Mouse (Mus musculus) urinary bladder, postnatal 25 days (tissue): ENCODE measurements at regions not wholly inside any gene's neighbourhood (a gene's known extent, or its start where the extent isn't known, plus 50 kb on each side); places are given as distances from the start of the nearest gene placed in this dataset.
"Not testable (repeated sequence)": the region's sequence is repeated elsewhere in the genome, so short reads cannot be mapped to it uniquely, and the experiment has no call there.

ENCODE experiments used
- DNase-seq: peaks from one replicate; pipeline ENCODE4 v3.0.0; 2022; ENCODE audit warnings: low spot score

DNA sequence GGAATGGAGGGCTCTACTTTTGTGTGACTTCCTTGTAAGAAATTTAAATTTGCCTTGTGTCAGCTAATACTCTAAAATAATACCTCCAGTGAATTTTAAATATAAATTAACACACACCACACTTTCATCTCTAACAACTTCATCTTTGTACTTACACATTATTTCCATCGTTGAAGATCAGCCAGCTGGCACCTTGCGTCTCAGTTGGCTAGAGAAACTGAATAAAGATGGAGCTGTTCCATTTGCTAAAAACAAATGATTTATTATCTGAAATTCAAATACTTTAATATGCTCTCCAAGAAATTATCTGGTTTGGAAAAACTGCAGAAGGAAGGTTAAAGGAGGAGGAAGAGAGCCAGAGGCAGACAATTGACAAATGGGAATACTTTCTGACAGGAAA is 122.0 kb upstream of the Gm11096 start:
- no peak for DNase-seq

- DNase-seq = no peak
These were observed 124.9 kb upstream of the Gm11096 start for GRCm38 (mm10) chr17:81316655-81317054.

DNA sequence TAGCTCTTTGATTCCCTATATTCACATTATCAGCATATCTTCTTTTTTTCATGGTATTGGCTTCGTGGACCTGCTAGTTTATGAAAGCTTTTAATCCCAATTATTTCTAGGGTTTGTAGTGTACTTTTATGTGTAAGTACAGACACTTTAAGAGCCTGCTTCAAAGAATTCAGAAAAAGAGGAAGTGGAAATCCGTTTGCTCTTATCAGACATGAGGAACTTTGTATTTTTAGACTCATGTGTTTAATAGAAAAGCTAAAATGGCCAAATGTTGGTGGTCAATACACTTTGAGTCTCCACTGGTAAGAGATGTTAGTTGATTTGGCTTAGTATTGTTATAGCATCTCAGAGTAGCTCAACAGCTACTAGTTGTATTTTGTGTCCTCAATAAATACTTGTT is 135.7 kb upstream of the Gm11096 start:
- DNase-seq = no peak

DNA sequence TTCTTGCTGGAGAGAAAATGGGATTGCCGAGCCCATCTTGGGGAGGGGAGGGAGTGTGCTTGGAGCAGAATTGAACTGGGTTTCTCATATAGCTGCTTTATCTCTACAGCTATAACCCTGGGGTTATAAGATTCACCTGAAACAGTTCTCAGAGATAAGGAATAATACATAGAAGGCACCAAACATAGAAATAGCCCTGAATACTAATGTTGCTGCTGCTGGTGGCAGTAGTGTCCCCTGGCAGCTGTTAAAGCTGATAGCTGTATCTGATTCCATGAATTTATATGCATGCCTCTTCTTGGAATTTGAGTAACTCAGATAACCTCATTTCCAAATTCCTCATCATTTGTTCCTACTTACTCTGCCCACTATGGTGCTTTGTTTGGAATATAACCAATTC is 137.0 kb upstream of the Gm11096 start:
- no peak for DNase-seq

DNA sequence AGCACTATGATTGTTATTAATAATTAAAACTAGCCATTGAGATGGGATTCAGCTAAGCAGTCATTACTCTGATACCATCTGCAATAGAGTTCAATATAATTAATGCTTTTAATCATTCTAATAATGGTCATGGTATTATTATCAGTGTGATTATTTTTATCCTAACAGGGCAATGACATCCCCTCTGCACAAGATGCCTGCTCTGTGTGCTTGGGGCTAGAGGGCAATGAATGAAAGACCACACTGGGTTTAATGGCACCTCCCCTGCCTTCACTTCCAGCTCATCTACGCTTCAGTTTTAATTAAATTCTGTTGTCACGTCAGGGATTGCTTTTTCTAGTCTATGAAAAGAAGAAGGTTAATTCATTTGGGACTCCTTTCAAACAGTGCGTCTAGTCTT is 139.1 kb upstream of the Gm11096 start:
- DNase-seq = no peak

GRCm38 (mm10) chr17:81291829-81292228 is 149.7 kb upstream of the Gm11096 start:
- no peak for DNase-seq

- no peak for DNase-seq
These were observed 159.0 kb upstream of the Gm11096 start for GRCm38 (mm10) chr17:81282543-81282942.

DNA sequence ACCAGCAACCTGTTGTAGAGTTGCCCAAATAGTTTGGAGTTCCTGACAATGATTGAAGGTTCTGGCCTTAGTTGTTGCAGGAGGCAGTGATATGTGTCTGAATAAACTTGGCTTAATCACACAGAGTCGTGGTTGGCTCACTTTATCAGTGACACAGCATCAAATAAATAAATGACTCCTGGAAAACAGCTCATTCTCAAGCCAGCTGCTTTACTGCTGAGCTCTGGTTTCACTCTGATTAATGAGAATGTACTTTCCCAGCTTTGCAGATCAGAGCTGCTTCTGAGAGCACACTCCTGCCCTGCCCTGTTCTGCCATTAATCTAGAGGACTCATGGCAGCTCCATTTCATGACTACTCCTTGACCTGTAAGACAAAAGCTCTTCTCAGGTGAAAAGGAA is 171.3 kb upstream of the Gm11096 start:
- DNase-seq = no peak

DNA sequence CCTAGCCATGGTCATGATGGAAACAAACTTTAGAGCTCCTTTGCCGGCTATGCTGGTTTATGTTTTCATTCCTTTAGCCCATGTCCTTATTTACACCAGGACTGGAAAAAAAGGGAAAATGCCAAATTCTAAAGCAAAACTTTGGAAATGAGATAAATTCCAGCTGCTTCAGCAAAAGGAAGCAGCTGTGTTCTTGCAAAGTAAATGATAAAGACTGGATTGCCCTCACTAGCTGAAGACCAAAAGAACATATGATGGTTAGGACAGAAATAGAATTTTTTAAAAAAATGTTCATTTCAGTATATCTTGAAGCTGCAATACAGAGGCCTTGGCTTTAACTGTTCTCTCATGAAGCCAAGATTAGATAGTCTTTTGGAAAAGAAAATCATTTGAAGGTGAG is 179.6 kb upstream of the Gm11096 start:
- DNase-seq = no peak

- DNase-seq = no peak
These were observed 181.5 kb upstream of the Gm11096 start for GRCm38 (mm10) chr17:81260036-81260435.

GRCm38 (mm10) chr17:81256106-81256505 is 185.5 kb upstream of the Gm11096 start:
- no peak for DNase-seq

GRCm38 (mm10) chr17:81250748-81251147 is 185.9 kb upstream of the Thumpd2 start:
- no peak for DNase-seq

GRCm38 (mm10) chr17:81246156-81246555 is 181.3 kb upstream of the Thumpd2 start:
- no peak for DNase-seq

DNA sequence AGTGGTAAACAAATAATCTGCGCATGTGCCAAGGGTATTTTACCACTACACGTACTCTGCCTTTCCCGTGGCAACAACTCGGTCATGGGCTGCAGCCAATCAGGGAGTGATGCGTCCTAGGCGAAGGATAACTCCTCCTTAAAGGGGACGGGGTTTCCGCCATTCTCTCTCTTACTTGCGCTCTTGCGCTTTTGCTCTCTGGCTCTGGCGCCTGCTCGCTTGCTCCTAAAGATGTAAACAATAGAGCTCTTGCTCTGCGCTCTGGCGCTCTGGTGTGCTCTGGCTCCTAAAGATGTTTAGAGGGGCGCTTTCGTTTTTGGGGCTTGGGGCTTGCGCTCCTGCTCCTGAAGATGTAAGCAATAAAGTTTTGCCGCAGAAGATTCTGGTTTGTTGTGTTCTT is 166.9 kb upstream of the Thumpd2 start:
- not testable (repeated sequence) for DNase-seq

- DNase-seq = no peak
These were observed 160.4 kb upstream of the Thumpd2 start for GRCm38 (mm10) chr17:81225281-81225680.

- DNase-seq = no peak
These were observed 156.6 kb upstream of the Thumpd2 start for GRCm38 (mm10) chr17:81221436-81221835.

DNA sequence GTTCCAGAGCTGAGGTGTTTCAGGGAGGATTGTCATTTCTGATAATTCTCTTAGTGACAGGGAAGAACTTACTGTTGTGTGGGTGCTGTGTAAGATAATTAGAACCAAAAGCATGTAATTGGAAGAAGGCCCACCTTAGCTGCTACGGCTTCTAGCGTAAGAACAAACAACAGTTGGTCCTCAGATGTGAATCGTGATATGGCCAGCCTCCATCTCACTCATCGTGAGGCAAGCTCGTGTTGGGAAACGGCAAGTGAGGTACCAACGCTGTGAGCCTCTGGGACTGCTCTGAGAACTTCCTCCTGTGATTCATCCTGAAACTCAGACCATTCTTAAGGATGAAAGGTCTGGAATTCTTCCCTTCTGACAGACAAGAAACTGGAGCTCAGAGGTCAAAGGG is 150.0 kb upstream of the Thumpd2 start:
- no peak for DNase-seq

GRCm38 (mm10) chr17:81212043-81212442 is 147.2 kb upstream of the Thumpd2 start:
- no peak for DNase-seq

GRCm38 (mm10) chr17:81210389-81210788 is 145.5 kb upstream of the Thumpd2 start:
- DNase-seq = no peak

- DNase-seq = no peak
These were observed 144.4 kb upstream of the Thumpd2 start for GRCm38 (mm10) chr17:81209323-81209722.

GRCm38 (mm10) chr17:81201052-81201451 is 136.2 kb upstream of the Thumpd2 start:
- no peak for DNase-seq

GRCm38 (mm10) chr17:81194006-81194405 is 129.1 kb upstream of the Thumpd2 start:
- DNase-seq = no peak

- peak; percentile 73 for DNase-seq
These were observed 128.5 kb upstream of the Thumpd2 start for GRCm38 (mm10) chr17:81193230-81193871.

GRCm38 (mm10) chr17:81189996-81190395 is 125.1 kb upstream of the Thumpd2 start:
- peak; percentile 9 for DNase-seq

DNA sequence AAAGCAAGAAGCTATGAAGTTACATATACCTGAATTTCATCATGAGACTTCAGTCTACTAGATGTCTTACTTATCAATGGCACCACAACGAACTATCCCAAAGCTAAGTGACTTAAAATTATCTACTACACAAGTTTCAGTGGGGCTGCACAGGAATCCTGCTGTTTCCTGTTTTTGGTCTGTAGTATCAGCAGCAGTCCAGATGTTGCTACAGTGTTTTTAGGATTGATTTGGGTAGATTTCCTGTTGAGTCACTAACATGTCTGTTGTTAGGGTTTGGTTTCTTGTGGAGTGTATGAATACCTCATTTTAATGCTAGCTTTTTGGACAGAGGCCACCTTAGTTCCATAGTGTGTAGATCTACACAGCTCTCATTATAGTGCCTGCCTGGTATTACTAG is 120.8 kb upstream of the Thumpd2 start:
- no peak for DNase-seq
